Mouse (Mus musculus): ENCODE results near the gene Serpine1.

The Serpine1 gene

DNA sequence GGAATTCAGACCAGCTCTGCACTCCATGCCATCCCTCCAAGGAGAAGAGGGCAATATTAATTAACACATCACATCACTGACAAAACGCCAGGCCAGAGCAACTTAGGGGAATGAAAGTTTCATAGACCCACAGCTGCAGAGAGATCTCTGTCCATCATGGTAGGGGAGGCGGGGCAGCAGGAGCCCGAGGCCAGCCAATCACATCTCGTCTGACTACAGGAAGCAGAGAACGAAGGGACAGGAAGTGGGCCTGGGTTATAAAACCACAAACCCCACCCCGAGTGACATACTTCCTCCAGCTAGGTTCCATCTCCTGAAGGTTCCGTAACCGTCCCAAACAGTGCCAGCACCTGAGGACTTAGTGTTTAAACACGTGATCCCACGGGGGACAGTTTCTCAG is 23.1 kb upstream of the Serpine1 start:
- no peak for DNase-seq

DNA sequence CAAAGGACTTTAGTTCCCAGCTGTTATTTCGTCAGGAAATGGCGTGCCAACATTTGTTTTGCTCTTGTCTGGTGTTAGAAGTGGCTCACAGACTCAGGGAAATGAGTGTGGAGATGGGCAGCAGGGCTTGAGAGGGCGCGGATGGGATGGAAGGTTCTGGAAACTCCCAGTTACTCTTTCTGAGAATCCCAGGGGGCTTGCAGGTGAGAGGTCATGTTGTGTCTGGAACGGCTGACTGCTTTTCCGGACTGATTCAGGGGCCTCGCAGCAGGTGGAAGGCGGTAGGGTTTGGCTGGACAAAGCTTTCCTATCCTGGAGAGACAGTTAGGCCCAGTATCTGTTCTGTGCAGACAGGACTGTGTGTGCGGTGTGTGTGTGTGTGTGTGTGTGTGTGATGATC is 21.7 kb upstream of the Serpine1 start:
- DNase-seq: no peak

DNA sequence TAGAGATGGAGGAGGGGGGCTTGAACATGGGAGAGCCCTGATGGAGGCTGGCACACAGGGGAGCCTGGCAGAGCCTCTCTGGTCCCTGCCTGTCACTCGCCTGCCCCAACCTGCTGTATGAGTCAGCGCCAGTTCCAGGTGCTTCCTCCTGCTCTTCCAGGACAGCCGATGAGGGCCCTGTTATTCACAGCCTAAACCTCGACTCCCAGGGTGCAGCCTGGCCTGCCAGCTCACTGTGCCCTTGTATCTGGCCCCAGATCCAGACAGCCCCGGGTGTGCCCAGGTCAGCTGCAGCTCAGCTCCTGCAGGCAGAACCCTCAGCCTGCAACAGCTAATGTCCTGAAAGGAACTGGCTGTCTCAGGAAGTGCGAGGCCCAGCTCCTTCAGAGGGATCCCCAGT is 19.5 kb upstream of the Serpine1 start:
- DNase-seq: no peak

DNA sequence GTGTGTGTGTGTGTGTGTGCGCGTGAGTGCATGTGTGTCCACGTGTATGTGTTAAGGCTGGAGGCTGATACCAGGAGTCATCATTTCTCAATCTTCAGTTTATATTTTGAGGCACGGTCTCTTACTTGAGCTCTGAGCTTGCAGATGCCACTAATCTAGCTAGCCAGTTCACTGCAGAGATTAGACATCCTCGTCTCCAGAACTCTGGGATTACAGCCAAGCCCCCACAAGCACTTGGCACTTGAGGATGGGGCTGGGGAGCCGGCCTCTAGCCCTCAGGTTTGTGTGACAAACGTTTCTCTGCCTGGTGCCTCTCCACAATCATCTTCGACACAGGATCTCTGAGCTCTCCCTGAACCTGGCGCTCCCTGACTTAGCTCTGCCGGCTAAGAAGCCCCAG is 18.8 kb upstream of the Serpine1 start:
- no peak for DNase-seq

DNA sequence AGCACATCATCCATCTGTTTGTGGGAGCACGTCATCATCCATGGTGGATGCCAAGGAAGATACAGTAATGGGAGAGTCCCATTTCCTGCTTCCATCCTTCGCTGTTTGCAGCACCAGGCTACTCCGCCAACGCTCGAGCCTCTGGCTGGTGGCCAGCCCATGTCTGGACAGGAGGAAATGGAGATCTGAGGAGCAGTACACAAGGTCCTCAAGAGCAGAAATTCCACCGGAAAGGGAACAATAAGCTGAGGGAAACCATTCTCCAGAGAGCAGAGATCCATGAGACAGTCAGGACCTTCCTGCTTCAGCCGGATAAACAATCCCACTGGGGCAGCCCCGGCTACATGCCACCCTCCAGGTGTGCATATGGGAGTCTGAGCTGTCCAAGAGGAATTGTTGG is 15.3 kb upstream of the Serpine1 start:
- DNase-seq: no peak

DNA sequence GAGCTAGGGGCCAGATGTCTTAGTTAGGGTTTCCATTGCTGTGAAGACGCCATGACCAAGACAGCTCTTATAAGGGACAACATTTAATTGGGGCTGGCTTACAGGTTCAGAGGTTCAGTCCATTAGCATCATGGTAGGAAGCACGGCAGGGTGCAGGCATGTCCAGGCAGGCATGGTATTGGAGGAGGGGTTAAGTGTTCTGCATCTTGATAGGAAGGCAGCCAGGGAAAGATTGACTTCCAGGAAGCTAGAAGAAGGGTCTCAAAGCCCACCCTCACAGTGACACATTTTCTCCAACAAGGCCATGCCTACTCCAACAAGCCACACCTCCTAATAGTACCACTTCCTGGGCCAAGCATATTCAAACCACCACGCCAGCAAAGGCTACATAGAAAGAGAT is 13.7 kb upstream of the Serpine1 start:
- no peak for DNase-seq

DNA sequence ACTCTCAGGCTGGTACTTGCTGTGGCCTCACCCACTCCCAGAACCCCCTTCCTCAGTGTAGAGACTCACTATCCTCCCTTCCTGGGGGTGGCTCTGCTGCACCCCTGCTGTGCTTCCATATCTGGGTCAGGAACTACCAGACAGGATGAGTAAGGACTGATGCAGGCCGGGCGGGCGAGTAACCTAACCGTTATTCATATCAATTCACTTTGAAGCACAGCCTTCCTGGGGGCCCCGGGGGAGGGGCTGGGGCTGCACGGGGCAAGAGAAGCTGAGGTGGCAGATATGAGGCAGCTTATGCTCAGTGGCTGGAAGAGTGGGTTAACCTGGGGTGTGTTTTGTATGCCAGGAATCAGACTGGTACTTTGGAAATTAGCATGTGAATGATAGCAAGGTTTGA is 13.0 kb upstream of the Serpine1 start:
- no peak for DNase-seq

DNA sequence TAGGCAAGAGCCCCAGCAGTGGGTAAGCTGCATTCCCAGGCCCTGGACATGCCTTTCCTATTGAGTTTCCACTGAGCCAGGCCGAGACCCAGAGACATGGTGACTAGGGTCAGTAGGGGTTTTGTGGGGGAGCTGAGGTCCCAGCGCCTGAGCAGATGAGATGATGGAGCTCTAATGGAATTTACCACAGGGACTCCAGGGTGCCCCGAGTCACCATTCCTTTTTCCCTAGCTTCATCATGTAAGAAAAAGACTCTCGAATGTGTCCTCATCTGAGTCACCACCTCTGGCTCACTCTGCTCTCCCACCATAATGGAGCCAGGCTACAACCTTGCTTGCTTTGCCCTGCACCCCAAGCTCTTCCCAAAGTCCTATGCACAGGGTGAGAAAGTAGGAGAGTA is 11.0 kb upstream of the Serpine1 start:
- no peak for DNase-seq

DNA sequence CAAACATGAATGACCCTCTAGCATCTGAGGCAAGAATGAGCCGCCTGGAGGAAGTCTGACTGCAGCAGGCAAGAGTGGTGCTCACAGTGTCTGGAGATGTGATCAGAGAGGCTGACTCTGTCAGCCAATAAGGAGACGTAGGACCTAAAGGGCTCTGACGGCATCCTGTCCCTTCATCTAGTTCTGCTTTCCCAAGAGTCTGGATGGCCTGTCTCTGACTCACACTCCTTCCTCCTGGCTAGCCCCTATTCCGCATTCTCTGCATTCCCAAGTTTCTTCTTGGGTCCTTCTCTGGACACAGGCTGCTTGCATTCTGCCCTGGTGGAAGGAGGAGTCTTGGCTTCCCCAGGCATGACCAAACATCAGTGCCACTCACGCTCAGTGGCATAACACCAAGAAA is 7.8 kb upstream of the Serpine1 start:
- DNase-seq: no peak

DNA sequence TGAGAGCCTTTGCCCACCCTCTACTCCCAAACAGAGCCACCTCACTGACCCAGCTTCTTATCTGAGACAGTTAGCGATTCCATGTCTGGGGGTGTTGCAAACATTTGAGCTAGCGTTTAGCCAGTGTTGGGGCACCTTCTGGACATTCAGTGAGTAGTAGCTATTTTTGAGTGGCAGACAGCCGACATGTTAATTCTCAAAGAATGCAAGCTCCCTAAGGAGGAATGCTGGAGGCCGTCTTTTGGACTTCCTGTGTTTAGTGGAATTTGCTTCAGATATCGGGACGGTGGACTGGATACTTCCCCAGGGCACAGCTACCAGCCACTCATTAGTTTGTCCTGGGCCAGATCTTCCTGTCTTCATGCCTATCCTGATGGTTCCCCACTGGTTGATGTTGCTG is 6.5 kb upstream of the Serpine1 start:
- no peak for DNase-seq

DNA sequence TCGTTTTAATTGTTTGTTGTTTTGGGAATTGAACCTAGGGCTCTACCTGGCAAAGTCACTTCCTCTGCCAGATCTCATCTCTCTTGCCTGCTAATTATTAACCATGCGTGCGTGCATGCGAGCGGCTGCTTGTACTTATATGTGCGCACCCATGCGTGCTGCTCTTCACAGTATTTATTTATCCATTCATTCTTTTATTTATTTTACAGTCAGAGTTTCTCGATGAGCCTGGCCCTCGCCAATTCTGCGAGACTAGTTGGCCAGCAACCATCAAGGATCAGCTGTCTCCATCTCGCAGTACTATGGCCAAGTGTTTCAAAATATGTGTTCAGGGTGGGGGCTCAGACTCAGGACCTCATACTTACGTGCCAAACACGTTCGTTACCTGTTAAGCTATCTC is 6.0 kb upstream of the Serpine1 start:
- no peak for DNase-seq

DNA sequence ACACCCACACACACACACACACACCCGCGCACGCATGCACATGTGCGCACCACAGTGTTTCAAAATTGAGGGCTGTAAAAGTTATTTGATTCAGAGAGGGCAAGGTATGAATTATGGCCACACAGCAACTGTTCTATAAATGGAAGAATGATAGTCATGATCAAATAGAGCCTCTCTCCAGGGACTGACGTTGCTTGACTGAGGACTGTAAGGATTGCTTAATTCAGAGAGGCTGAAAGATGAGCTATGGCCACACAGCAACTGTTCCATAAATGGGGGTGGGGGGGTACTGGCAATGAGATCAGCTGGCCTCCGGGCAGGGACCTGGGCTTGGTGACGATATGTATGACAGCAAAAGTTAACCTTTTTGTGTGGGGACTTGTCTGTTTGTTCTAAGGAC is 5.1 kb upstream of the Serpine1 start:
- DNase-seq: no peak

DNA sequence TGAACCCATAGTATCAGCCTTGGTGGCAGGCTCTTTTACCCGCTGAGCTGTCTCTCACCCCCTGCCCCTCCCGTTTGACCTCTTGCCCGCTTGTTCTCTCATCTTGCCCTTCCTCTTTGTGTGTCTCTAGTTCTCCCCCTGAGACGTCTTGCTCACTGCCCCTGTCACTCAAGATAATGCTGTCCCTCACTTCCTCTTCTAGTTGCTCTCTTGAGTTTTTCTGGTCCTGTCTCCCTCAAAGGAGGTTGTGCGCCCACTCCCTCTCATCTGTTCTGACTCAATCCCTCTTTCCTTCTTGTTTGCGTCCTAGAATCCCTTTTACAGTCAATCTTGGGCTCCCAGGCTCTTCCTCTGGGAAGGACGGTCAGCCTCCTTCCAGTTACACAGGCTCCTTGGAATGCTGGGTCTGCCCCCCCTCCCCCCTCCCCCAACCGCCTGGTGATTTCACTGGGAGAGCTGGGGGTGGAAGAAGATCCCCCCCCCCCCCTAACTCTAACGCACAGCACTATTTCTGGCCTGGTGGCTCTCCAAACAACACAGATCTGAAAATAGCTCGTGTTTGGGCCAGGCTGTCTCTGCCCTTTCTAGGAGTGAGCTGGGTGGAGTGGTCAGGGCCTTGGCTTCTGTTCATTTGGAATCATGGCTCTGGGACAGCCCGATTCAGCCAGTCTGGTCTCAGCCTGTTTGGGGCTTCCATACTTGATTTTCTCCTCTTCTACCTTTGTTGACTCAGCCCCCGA is 4.3 kb upstream of the Serpine1 start:
- peak; percentile 19 for DNase-seq

DNA sequence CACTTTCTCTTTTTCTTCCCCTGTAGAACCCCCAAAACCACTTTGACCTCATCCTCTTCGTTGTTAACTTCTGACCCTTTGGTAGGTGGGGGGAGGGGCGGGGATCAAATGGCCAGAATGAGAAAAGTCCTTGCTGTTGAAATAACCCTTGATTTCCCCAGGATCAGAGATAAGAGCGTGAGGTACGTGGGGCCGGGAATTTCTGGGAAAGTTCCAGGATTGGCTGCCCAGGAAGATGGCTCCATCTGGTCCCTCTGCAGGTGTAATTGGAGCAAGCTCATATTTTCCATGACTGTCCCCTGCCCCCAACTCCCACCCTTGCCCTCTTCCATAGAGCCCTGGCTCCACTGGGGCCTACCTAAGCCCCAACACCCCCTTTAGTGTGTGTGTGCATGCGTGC is 3.7 kb upstream of the Serpine1 start:
- peak; percentile 50 for DNase-seq

DNA sequence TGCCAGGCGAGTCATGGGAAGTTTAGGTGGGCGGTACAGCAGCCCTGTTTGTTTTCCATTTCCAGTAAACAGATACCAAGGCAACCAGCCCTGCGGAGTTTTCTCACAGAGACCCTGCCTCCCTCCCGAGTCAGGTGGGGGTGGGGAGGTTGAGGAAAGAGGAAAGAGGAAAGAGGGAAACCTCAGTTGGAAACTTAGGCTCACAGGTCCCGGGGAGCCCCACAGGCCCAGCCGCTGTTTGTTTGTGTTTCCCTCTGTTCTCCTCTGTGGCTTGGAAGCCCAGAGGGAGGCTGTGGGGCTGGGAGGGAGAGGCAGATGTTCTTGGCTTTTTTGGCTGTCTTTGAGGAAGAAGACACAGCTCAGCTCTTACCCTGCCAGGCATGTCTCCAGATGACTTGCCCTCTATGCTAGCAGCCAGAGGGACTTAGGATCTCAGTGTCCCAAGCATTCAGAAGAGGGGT is 2.2 kb upstream of the Serpine1 start:
- DNase-seq: no peak

DNA sequence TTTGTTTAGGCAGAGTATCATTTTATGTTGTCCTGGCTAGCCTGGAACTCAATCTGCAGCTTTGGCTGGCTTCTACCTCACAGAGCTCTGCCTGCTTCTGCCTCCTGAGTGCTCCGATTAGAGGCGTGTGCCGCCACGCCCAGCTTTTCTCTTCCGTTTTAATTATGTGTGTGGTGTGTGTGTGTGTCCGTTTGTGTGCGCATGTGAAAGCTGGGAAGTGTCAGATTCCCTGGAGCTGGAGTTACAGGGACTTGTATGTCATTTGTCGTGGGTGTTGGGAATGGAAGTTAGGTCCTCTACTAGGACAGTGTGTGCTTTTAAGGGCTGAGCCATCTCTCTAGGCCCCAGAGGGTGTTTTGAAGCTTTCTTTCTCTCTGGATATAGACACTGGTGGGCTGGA is 1.1 kb upstream of the Serpine1 start:
- no peak for DNase-seq

DNA sequence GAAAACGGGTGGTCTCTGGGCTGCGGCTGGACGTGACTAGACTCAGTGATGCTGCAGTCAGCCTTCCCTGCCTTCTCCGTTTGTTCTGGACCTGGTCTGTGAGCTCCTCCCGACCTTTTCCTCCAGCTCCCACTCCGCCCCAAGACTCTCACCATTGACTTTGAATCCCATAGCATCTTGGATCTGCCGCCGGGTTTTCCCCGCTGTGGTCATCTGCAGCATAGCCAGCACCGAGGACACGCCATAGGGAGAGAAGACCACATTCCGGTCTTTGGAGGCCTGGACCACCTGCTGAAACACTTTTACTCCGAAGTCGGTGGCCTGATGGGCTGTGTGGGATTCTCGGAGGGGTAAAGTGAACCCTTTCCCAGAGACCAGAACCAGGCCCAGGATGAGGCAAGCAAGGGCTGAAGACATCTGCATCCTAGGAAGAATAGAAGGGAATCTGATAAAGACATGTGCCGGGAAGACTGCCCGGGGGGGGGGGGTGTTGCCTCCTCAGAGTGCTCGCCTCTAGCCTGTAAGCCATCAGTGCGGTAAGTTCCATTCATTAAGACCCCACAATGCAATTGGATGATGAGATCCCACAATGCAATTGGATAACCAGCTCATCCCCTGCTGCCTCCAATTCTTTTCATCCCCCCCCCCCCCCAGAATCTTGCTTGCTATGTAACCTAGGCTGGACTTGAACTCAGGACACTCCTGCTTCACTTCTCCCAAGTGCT is 1.0 kb downstream of the Serpine1 start:
- DNase-seq: no peak

DNA sequence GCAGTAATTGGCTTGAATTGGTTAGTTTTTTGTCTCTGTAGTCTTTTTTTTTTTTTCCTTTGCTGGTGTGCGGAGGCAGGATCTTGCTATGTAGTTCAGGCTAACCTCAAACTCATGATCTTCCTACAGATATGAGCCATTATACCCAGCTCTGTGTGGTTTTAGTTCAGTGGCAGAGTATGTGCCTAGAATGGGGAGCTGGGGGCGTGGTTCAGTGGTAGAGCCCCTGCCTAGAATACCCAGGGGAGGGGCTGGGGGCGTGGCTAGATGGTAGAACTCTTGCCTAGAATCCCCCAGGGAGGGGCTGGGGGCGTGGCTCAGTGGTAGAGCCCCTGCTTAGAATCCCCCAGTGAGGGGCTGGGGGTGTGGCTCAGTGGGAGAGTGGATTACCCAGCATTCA is 3.4 kb downstream of the Serpine1 start:
- DNase-seq: no peak

DNA sequence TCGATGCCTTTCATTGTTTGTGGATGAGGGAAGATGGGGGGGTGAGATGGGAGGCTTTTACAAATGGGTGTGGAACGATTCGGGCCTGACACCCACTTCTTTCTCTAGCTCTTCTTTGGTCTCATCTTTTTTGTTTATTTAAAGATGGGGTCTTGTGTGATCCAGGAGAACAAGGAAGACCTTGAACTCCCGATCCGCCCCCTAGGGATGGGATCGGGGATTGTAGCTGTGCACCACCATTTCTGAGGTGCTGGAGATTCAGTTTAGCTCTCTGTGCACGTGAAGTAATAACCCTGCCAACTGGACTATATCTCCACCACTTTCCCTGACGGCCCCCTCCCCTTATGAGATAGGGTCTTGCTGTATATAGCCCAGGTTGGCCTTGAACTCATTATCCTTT is 6.1 kb downstream of the Serpine1 start:
- no peak for DNase-seq

DNA sequence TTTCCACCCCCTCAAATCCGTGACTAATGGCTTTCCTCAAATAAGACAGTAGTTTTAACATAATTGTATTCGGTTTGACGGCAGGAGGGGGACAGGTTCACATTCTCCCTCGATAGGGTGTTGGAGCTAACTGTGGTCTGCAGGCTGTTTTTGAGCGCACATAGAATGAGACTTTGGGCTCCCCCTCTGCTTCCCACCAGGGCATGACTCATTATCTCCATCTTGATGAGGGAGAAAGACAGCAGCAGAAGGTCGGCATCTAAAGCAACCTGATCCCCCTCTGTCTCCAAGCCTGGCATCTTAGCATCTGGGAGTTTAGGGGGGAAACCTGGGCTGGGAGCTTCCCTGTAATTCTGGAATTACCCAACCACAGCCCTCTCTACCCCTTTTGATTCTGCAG is 6.6 kb downstream of the Serpine1 start:
- no peak for DNase-seq

DNA sequence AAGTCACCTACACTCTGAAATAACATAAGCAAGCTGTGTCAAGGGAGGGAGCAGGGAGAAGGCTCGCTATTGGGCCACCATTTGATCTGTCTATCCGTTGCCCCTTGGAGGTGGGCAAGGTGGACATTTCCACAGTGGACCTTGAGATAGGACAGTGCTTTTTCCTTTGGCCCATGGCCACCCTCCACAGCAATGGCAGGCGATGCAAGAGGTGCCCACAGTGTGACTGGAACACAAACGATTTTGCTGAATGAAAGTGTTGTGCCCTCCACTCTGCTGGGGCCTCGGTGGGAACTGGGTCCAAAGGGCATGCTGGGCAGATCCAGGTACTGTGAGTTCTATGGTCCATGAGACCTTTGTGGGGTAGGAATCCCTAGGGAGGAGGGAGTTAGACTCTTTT is 9.5 kb downstream of the Serpine1 start:
- DNase-seq: no peak

DNA sequence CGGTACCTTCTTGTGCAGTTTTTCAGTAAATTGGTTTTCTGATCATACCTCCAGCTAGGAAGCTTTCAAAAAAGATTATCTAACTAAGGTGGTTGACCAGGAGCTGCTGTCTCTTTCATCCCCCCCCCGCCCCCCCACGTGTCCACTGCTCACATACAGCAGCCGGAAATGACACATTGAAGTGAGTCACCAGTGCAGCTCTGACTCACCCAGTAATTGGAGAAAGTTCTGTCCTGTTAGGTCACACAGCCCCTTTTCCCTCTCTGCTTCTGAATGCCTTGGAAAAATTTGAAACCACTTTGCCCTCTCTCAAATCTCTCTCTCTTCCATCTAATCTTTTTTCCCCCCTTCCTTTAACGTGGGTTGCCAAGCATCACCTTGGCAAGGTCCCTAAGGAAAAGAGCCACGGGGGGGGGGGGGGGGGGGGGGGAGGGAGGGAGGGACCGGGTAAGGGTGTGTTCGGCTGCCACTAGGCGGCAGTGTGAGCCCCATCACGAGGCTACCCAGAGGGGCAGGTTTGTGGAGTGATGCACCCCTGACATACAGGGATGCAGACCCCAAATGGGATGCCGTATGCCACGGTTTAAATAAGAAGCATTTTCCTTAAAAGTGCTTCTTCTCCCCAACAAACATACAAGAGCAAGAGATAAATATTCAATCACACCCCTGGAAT is 10.1 kb downstream of the Serpine1 start:
- peak; percentile 33 for DNase-seq

DNA sequence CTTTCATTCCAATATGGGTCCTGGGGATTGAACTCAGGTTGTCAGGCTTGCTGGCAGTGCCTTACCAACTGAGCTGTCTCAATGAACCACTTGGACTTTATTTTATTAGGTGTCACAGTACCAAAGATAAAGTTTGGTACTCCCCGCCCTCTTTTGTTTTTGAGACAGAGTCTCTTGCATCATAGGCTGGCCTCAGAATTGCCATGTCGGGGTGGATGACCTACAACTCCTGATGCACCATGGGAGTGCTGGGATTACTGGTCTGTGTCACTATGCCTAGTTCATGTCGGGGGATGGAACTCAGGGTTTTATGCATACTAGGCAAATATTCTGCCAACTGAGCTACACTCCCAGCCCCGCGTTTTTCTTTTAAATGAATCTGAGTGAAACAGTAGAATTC is 17.2 kb downstream of the Serpine1 start:
- no peak for DNase-seq

DNA sequence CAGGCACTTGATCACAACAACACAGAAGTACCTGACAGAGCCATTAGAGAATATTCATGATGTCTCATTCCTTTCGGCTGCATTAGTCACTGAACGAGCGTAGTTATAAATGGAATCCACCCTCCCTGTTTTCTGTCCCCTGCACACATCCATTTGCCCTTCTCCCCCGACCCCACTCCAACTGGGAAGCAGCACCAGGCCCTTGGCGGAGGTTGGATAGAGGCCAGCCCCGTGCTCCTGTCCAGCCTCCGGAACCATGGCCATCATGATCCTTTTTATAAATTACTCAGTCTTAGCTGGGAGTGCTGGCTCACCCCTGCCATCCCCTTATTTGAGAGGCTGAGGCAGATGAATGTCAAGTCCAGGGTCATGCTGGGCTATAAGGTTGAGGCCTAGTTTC is 17.8 kb downstream of the Serpine1 start:
- no peak for DNase-seq

Measured in cerebellum, adult 9-10 months (tissue).